Mouse (Mus musculus): ENCODE results near the gene Olfr596. TPM values are rescaled to one million over a fixed set of nuclear protein-coding genes. Genes with fewer than 3 reads are reported as not detected.
"Not testable (repeated sequence)": the region's sequence is repeated elsewhere in the genome, so short reads cannot be mapped to it uniquely, and the experiment has no call there.

The Olfr596 gene
- polyA plus RNA-seq (2014; fragmentation: Nextera tagmentation; extraction: Ambion mirVana) = not detected in 2 replicates

GRCm38 (mm10) chr7:103305348-103305747, at the start of gene Olfr596:
Gene Olfr596 (plus strand): TSS chr7:103305648.
- WGBS = 91% methylated on average over 2 of the region's 2 CpGs
- ATAC-seq (ENCODE audit: low FRiP score) = not testable (repeated sequence)

GRCm38 (mm10) chr7:103316015-103316414, 10.6 kb downstream of the Olfr596 start, which contains the start of gene Olfr597:
Gene Olfr597 (plus strand): TSS chr7:103316315.
- not testable (repeated sequence) for H3K4me3 ChIP-seq (replicated peaks; ENCODE audit: low read length); H3K4me1 ChIP-seq (replicated peaks; ENCODE audit: control insufficient read depth, insufficient read depth, low read length); H3K9me3 ChIP-seq (ENCODE audit: control insufficient read depth, low read length); H3K36me3 ChIP-seq (replicated peaks; ENCODE audit: control insufficient read depth, insufficient read depth); DNase-seq (ENCODE audit: low spot score); H3K4me2 ChIP-seq (replicated peaks); H3K27ac ChIP-seq; H3K9ac ChIP-seq; H3K27me3 ChIP-seq (ENCODE audit: control insufficient read depth, insufficient read depth, low read length); ATAC-seq (ENCODE audit: low FRiP score)
- 98% methylated on average over 2 of the region's 2 CpGs for WGBS

More at GRCm38 (mm10) chr7:103305348-103305747, at the start of gene Olfr596:
- not testable (repeated sequence) for DNase-seq (ENCODE audit: low spot score); H3K4me2 ChIP-seq (replicated peaks); H3K27me3 ChIP-seq (ENCODE audit: control insufficient read depth, insufficient read depth, low read length); H3K27ac ChIP-seq; H3K4me3 ChIP-seq (replicated peaks; ENCODE audit: low read length); H3K36me3 ChIP-seq (replicated peaks; ENCODE audit: control insufficient read depth, insufficient read depth); H3K9me3 ChIP-seq (ENCODE audit: control insufficient read depth, low read length); H3K9ac ChIP-seq; H3K4me1 ChIP-seq (replicated peaks; ENCODE audit: control insufficient read depth, insufficient read depth, low read length)

GRCm38 (mm10) chr7:103323268-103323667, 17.8 kb downstream of the Olfr596 start, which contains the start of gene Olfr598:
Gene Olfr598 (plus strand): TSS chr7:103323568.
- no peak within 1 kb of the TSS for H3K9ac ChIP-seq
- no peak within 1 kb of the TSS for H3K4me3 ChIP-seq (replicated peaks; ENCODE audit: low read length)
- no peaks in the 10 kb centered on the region for H3K4me1 ChIP-seq (replicated peaks; ENCODE audit: control insufficient read depth, insufficient read depth, low read length)
- H3K4me2 ChIP-seq (replicated peaks) = no peak within 1 kb of the TSS
- H3K27me3 ChIP-seq (ENCODE audit: control insufficient read depth, insufficient read depth, low read length) = no peaks in the 10 kb centered on the region
- no peaks in the 10 kb centered on the region for H3K9me3 ChIP-seq (ENCODE audit: control insufficient read depth, low read length)
- no peak for DNase-seq (ENCODE audit: low spot score)
- H3K36me3 ChIP-seq (replicated peaks; ENCODE audit: control insufficient read depth, insufficient read depth) = no peaks in the 10 kb centered on the region
- H3K27ac ChIP-seq = no peak within 1 kb of the TSS
- ATAC-seq (ENCODE audit: low FRiP score) = no peak

- DNase-seq (ENCODE audit: low spot score) (no peak), ATAC-seq (ENCODE audit: low FRiP score) (no peak)
- no peak within 1 kb of the TSS for H3K4me2 ChIP-seq (replicated peaks)
- no peaks in the 10 kb centered on the region for H3K36me3 ChIP-seq (replicated peaks; ENCODE audit: control insufficient read depth, insufficient read depth)
- WGBS = 83% methylated on average over 1 of the region's 1 CpGs
- H3K4me1 ChIP-seq (replicated peaks; ENCODE audit: control insufficient read depth, insufficient read depth, low read length) = no peaks in the 10 kb centered on the region
- H3K9ac ChIP-seq = no peak within 1 kb of the TSS
- H3K27ac ChIP-seq = no peak within 1 kb of the TSS
- H3K4me3 ChIP-seq (replicated peaks; ENCODE audit: low read length) = no peak within 1 kb of the TSS
- no peaks in the 10 kb centered on the region for H3K9me3 ChIP-seq (ENCODE audit: control insufficient read depth, low read length)
- no peaks in the 10 kb centered on the region for H3K27me3 ChIP-seq (ENCODE audit: control insufficient read depth, insufficient read depth, low read length)
Measured at GRCm38 (mm10) chr7:103335617-103336016, 30.2 kb downstream of the Olfr596 start, which contains the start of gene Olfr599. Gene Olfr599 (plus strand): TSS chr7:103335917.

- no peak within 1 kb of the TSS for H3K27ac ChIP-seq
- ATAC-seq (ENCODE audit: low FRiP score) (no peak), DNase-seq (ENCODE audit: low spot score) (no peak)
- no peak within 1 kb of the TSS for H3K4me2 ChIP-seq (replicated peaks)
- no peak within 1 kb of the TSS for H3K9ac ChIP-seq
- no peaks in the 10 kb centered on the region for H3K4me1 ChIP-seq (replicated peaks; ENCODE audit: control insufficient read depth, insufficient read depth, low read length)
- H3K27me3 ChIP-seq (ENCODE audit: control insufficient read depth, insufficient read depth, low read length) = no peaks in the 10 kb centered on the region
- no peak within 1 kb of the TSS for H3K4me3 ChIP-seq (replicated peaks; ENCODE audit: low read length)
- H3K36me3 ChIP-seq (replicated peaks; ENCODE audit: control insufficient read depth, insufficient read depth) = no peaks in the 10 kb centered on the region
- H3K9me3 ChIP-seq (ENCODE audit: control insufficient read depth, low read length) = no peaks in the 10 kb centered on the region
Measured at GRCm38 (mm10) chr7:103349569-103349968, 44.1 kb downstream of the Olfr596 start, which contains the start of gene Olfr600. Gene Olfr600 (minus strand): TSS chr7:103349669.

Small RNA genes lying within 50 kb of the gene (microRNA-seq; reads per million reads assigned to microRNA genes)
- gene Gm23550 (not detected), gene Gm25171 (not detected)

Other genes starting within 250 kb of the Olfr596 start
- not detected in 2 replicates for gene Olfr584, start 223.8 kb upstream of the Olfr596 start, polyA plus RNA-seq (2014; fragmentation: Nextera tagmentation; extraction: Ambion mirVana)
- not detected in 2 replicates for gene Olfr585, start 207.9 kb upstream of the Olfr596 start, polyA plus RNA-seq (2014; fragmentation: Nextera tagmentation; extraction: Ambion mirVana)
- gene Olfr586, start 180.0 kb upstream of the Olfr596 start, polyA plus RNA-seq (2014; fragmentation: Nextera tagmentation; extraction: Ambion mirVana) = not detected in 2 replicates
- gene Olfr588-ps1, start 164.8 kb upstream of the Olfr596 start, polyA plus RNA-seq (2014; fragmentation: Nextera tagmentation; extraction: Ambion mirVana) = not detected in 2 replicates
- not detected in 2 replicates for gene Olfr589, start 149.3 kb upstream of the Olfr596 start, polyA plus RNA-seq (2014; fragmentation: Nextera tagmentation; extraction: Ambion mirVana)
- gene Olfr591, start 127.3 kb upstream of the Olfr596 start, polyA plus RNA-seq (2014; fragmentation: Nextera tagmentation; extraction: Ambion mirVana) = not detected in 2 replicates
- not detected in 2 replicates for gene Olfr592, start 120.8 kb upstream of the Olfr596 start, polyA plus RNA-seq (2014; fragmentation: Nextera tagmentation; extraction: Ambion mirVana)
- gene Olfr593, start 93.8 kb upstream of the Olfr596 start, polyA plus RNA-seq (2014; fragmentation: Nextera tagmentation; extraction: Ambion mirVana) = not detected in 2 replicates
- gene Olfr594, start 88.7 kb upstream of the Olfr596 start, polyA plus RNA-seq (2014; fragmentation: Nextera tagmentation; extraction: Ambion mirVana) = 0.07 TPM in 1 of 2 replicates, not detected in the other
- not detected in 2 replicates for gene Usp17ld, start 53.1 kb upstream of the Olfr596 start, polyA plus RNA-seq (2014; fragmentation: Nextera tagmentation; extraction: Ambion mirVana)
- not detected in 2 replicates for gene Olfr597, start 10.7 kb downstream of the Olfr596 start, polyA plus RNA-seq (2014; fragmentation: Nextera tagmentation; extraction: Ambion mirVana)
- not detected in 2 replicates for gene Olfr598, start 17.9 kb downstream of the Olfr596 start, polyA plus RNA-seq (2014; fragmentation: Nextera tagmentation; extraction: Ambion mirVana)
- gene Olfr599, start 30.3 kb downstream of the Olfr596 start, polyA plus RNA-seq (2014; fragmentation: Nextera tagmentation; extraction: Ambion mirVana) = not detected in 2 replicates
- gene Olfr600, start 44.0 kb downstream of the Olfr596 start, polyA plus RNA-seq (2014; fragmentation: Nextera tagmentation; extraction: Ambion mirVana) = not detected in 2 replicates
- not detected in 2 replicates for gene Olfr601, start 57.0 kb downstream of the Olfr596 start, polyA plus RNA-seq (2014; fragmentation: Nextera tagmentation; extraction: Ambion mirVana)
- gene Olfr603, start 80.5 kb downstream of the Olfr596 start, polyA plus RNA-seq (2014; fragmentation: Nextera tagmentation; extraction: Ambion mirVana) = not detected in 2 replicates
- not detected in 2 replicates for gene Usp17lc, start 109.4 kb downstream of the Olfr596 start, polyA plus RNA-seq (2014; fragmentation: Nextera tagmentation; extraction: Ambion mirVana)
- not detected in 2 replicates for gene Olfr605, start 139.8 kb downstream of the Olfr596 start, polyA plus RNA-seq (2014; fragmentation: Nextera tagmentation; extraction: Ambion mirVana)
- gene Olfr606, start 143.4 kb downstream of the Olfr596 start, polyA plus RNA-seq (2014; fragmentation: Nextera tagmentation; extraction: Ambion mirVana) = not detected in 2 replicates
- gene Olfr607, start 158.5 kb downstream of the Olfr596 start, polyA plus RNA-seq (2014; fragmentation: Nextera tagmentation; extraction: Ambion mirVana) = not detected in 2 replicates
- gene Olfr608, start 164.2 kb downstream of the Olfr596 start, polyA plus RNA-seq (2014; fragmentation: Nextera tagmentation; extraction: Ambion mirVana) = not detected in 2 replicates
- gene Olfr609, start 192.4 kb downstream of the Olfr596 start, polyA plus RNA-seq (2014; fragmentation: Nextera tagmentation; extraction: Ambion mirVana) = not detected in 2 replicates
- gene Olfr610, start 206.5 kb downstream of the Olfr596 start, polyA plus RNA-seq (2014; fragmentation: Nextera tagmentation; extraction: Ambion mirVana) = not detected in 2 replicates
- gene Olfr611, start 215.2 kb downstream of the Olfr596 start, polyA plus RNA-seq (2014; fragmentation: Nextera tagmentation; extraction: Ambion mirVana) = not detected in 2 replicates
- not detected in 2 replicates for gene Olfr612, start 237.1 kb downstream of the Olfr596 start, polyA plus RNA-seq (2014; fragmentation: Nextera tagmentation; extraction: Ambion mirVana)
- not detected in 2 replicates for gene Olfr613, start 242.4 kb downstream of the Olfr596 start, polyA plus RNA-seq (2014; fragmentation: Nextera tagmentation; extraction: Ambion mirVana)

All from hindbrain, embryonic 14.5 days (tissue).